Mouse (Mus musculus) embryonic facial prominence, embryonic 11.5 days (tissue): ENCODE data around the gene Cfdp1. TPM values are rescaled to one million over a fixed set of nuclear protein-coding genes. Genes with fewer than 3 reads are reported as not detected.

Experiments
- ATAC-seq: fragments of 200-750 bp; cut with Nextera tagmentation; replicated peaks from 2 replicates; pipeline ENCODE4 v1.8.0; 2017; ENCODE audit warnings: low read depth; ENCODE audit not compliant: insufficient number of reproducible peaks, low FRiP score, low TSS enrichment
- DNase-seq: peaks from one replicate; pipeline ENCODE4 v3.0.0-alpha.2; 2015; ENCODE audit warnings: low spot score
- H3K27ac ChIP-seq: fragments of 300-500 bp; sonication (generic); replicated peaks from 2 replicates; pipeline ENCODE4 v1.5.1; 2014; ENCODE audit warnings: mild to moderate bottlenecking, low read depth, low read length, control low read depth
- H3K27me3 ChIP-seq: fragments of 300-500 bp; sonication (generic); 2 replicates; pipeline ENCODE4 v1.6.1; 2014; ENCODE audit warnings: mild to moderate bottlenecking, low read length, moderate library complexity, mixed read lengths; ENCODE audit not compliant: control insufficient read depth, insufficient read depth
- H3K36me3 ChIP-seq: fragments of 300-500 bp; sonication (generic); replicated peaks from 2 replicates; pipeline ENCODE4 v1.6.1; 2014; ENCODE audit warnings: low read depth, mild to moderate bottlenecking, low read length, moderate library complexity, mixed read lengths; ENCODE audit not compliant: control insufficient read depth, insufficient read depth
- H3K4me1 ChIP-seq: fragments of 300-500 bp; sonication (generic); 2 replicates; pipeline ENCODE4 v1.6.1; 2014; ENCODE audit warnings: low read length, mixed read lengths; ENCODE audit not compliant: control insufficient read depth, insufficient read depth
- H3K4me2 ChIP-seq: fragments of 300-500 bp; sonication (generic); 2 replicates; pipeline ENCODE4 v1.6.1; 2014; ENCODE audit warnings: low read depth, mild to moderate bottlenecking, control low read depth, low read length, moderate library complexity
- H3K4me3 ChIP-seq: fragments of 300-500 bp; sonication (generic); 2 replicates; pipeline ENCODE4 v1.5.1; 2014; ENCODE audit warnings: low read depth, low read length, control low read depth
- H3K9ac ChIP-seq: fragments of 300-500 bp; sonication (generic); replicated peaks from 2 replicates; pipeline ENCODE4 v1.6.1; 2014; ENCODE audit warnings: mild to moderate bottlenecking, control low read depth, low read length
- H3K9me3 ChIP-seq: fragments of 300-500 bp; sonication (generic); replicated peaks from 2 replicates; pipeline ENCODE4 v1.6.1; 2016; ENCODE audit warnings: mild to moderate bottlenecking, low read length, inconsistent platforms, mixed read lengths; ENCODE audit not compliant: control insufficient read depth
- WGBS: fragments of 180-500 bp; shearing (Covaris S2); extraction: QIAGEN DNeasy Blood & Tissue Kit; methylation state at CpG from one replicate; pipeline ENCODE4 v1.1.7; 2014; 5-methylcytosine and 5-hydroxymethylcytosine counted together
- polyA plus RNA-seq: library from polyadenylated mRNA; unstranded; fragments of >200 nt; fragmentation: Nextera tagmentation; extraction: Ambion mirVana; gene quantifications from 2 replicates; pipeline ENCODE4 v1.2.1, GENCODE M21; 2014

Cfdp1 gene
- polyA plus RNA-seq, 1 experiment from 2014 or later = 278 TPM

GRCm38 (mm10) chr8:111734244-111734960 is 119.7 kb downstream of the Cfdp1 start:
- no peak overlapping the region for H3K4me3 ChIP-seq

GRCm38 (mm10) chr8:111733581-111734243 is 120.4 kb downstream of the Cfdp1 start:
- Histone ChIP-seq H3K9me3 (no peaks in the 10 kb centered on the region), H3K9ac (no peak overlapping the region), H3K36me3 (no peaks in the 10 kb centered on the region), H3K4me2 (peak overlapping the region; percentile 17; the same call in 1 of the 2 replicates), H3K4me1 (peaks cover 25% of the 10 kb centered on the region), H3K27me3 (no peaks in the 10 kb centered on the region), H3K4me3 (no peak overlapping the region), H3K27ac (peak overlapping the region; percentile 17; the same call in 1 of the 2 replicates)
- DNase-seq (peak; percentile 74), ATAC-seq (peak; percentile 8)
- WGBS = 3% methylated on average over 5 of the region's 5 CpGs

More at GRCm38 (mm10) chr8:111734244-111734960, 119.7 kb downstream of the Cfdp1 start:
- no peaks in the 10 kb centered on the region for H3K27me3 ChIP-seq
- H3K27ac ChIP-seq = peak overlapping the region; percentile 17; the same call in 1 of the 2 replicates
- H3K36me3 ChIP-seq = no peaks in the 10 kb centered on the region
- DNase-seq (no peak), ATAC-seq (peak; percentile 8; the same call in 1 of the 2 replicates)
- 43% methylated on average over 6 of the region's 6 CpGs for WGBS
- H3K9ac ChIP-seq = no peak overlapping the region
- H3K4me2 ChIP-seq = no peak overlapping the region
- no peaks in the 10 kb centered on the region for H3K9me3 ChIP-seq
- peaks cover 25% of the 10 kb centered on the region for H3K4me1 ChIP-seq

- peaks cover 25% of the 10 kb centered on the region for H3K4me1 ChIP-seq
- DNase-seq (no peak), ATAC-seq (no peak)
- peak overlapping the region; percentile 43 for H3K27ac ChIP-seq
- H3K9me3 ChIP-seq = no peaks in the 10 kb centered on the region
- peak overlapping the region; percentile 81 for H3K4me3 ChIP-seq
- no peaks in the 10 kb centered on the region for H3K27me3 ChIP-seq
- H3K36me3 ChIP-seq = no peaks in the 10 kb centered on the region
- 19% methylated on average over 10 of the region's 10 CpGs for WGBS
- peak overlapping the region; percentile 49 for H3K4me2 ChIP-seq
- 0 out of 2 replicates have a peak overlapping the region, but pooled peaks have one; percentile 14 for H3K9ac ChIP-seq
Observed at GRCm38 (mm10) chr8:111732406-111733085, 121.5 kb downstream of the Cfdp1 start.

- peak overlapping the region; percentile 77 for H3K9ac ChIP-seq
- 1% methylated on average over 35 of the region's 41 CpGs for WGBS
- H3K4me3 ChIP-seq = peak overlapping the region; percentile 81
- H3K27ac ChIP-seq = peak overlapping the region; percentile 53; the same call in 1 of the 2 replicates
- H3K9me3 ChIP-seq = no peaks in the 10 kb centered on the region
- H3K4me2 ChIP-seq = peak overlapping the region; percentile 87
- peak; percentile 91 for ATAC-seq
- H3K36me3 ChIP-seq = no peaks in the 10 kb centered on the region
- peaks cover 25% of the 10 kb centered on the region for H3K4me1 ChIP-seq
- no peaks in the 10 kb centered on the region for H3K27me3 ChIP-seq
- DNase-seq = peak; percentile 98
Observed at GRCm38 (mm10) chr8:111732004-111732403, 122.1 kb downstream of the Cfdp1 start.

GRCm38 (mm10) chr8:111731231-111731977 is 122.7 kb downstream of the Cfdp1 start:
- DNase-seq (no peak), ATAC-seq (peak; percentile 5; the same call in 1 of the 2 replicates)
- under 1% methylated on average over 39 of the region's 39 CpGs for WGBS
- H3K4me1 ChIP-seq = peaks cover 27% of the 10 kb centered on the region
- peak overlapping the region; percentile 77 for H3K9ac ChIP-seq
- H3K4me3 ChIP-seq = peak overlapping the region; percentile 81
- peak overlapping the region; percentile 53; the same call in 1 of the 2 replicates for H3K27ac ChIP-seq
- H3K4me2 ChIP-seq = peak overlapping the region; percentile 87
- no peaks in the 10 kb centered on the region for H3K36me3 ChIP-seq
- no peaks in the 10 kb centered on the region for H3K9me3 ChIP-seq
- no peaks in the 10 kb centered on the region for H3K27me3 ChIP-seq

- H3K4me3 ChIP-seq = no peak overlapping the region
- H3K4me2 ChIP-seq = no peak overlapping the region
- H3K27me3 ChIP-seq = no peaks in the 10 kb centered on the region
- H3K4me1 ChIP-seq = peaks cover 20% of the 10 kb centered on the region
- no peaks in the 10 kb centered on the region for H3K36me3 ChIP-seq
- no peak for ATAC-seq
- DNase-seq = no peak
- no peaks in the 10 kb centered on the region for H3K9me3 ChIP-seq
- H3K9ac ChIP-seq = no peak overlapping the region
- H3K27ac ChIP-seq = no peak overlapping the region
- 74% methylated on average over 7 of the region's 7 CpGs for WGBS
Observed at GRCm38 (mm10) chr8:111729233-111730170, 124.6 kb downstream of the Cfdp1 start.

- Histone ChIP-seq H3K4me1 (peaks cover 18% of the 10 kb centered on the region), H3K4me3 (no peak overlapping the region), H3K27me3 (no peaks in the 10 kb centered on the region), H3K9me3 (no peaks in the 10 kb centered on the region), H3K9ac (no peak overlapping the region), H3K36me3 (no peaks in the 10 kb centered on the region), H3K4me2 (no peak overlapping the region), H3K27ac (no peak overlapping the region)
- ATAC-seq (no peak), DNase-seq (no peak)
- 80% methylated on average over 5 of the region's 5 CpGs for WGBS
Observed at GRCm38 (mm10) chr8:111728481-111728880, 125.6 kb downstream of the Cfdp1 start.
